Mouse (Mus musculus) CH12.LX (cell line): Measurements from ENCODE around the gene Apoa2.

Experiments
- E2F4 ChIP-seq: IDR thresholded peaks from 2 replicates; pipeline ENCODE4 v1.6.1; 2011; ENCODE audit warnings: low read depth, low read length, improper control_type of control experiment; ENCODE audit not compliant: insufficient replicate concordance
- EP300 ChIP-seq: IDR thresholded peaks from 2 replicates; pipeline ENCODE4 v1.6.1; 2011; ENCODE audit warnings: low read length, improper control_type of control experiment
- GABPA ChIP-seq: IDR thresholded peaks from 2 replicates; pipeline ENCODE4 v1.6.1; 2012; ENCODE audit warnings: low read depth, low read length, improper control_type of control experiment, inconsistent platforms; ENCODE audit not compliant: insufficient replicate concordance
- MAX ChIP-seq: IDR thresholded peaks from 2 replicates; pipeline ENCODE4 v1.6.1; 2011; ENCODE audit warnings: low read length, improper control_type of control experiment
- MXI1 ChIP-seq: IDR thresholded peaks from 2 replicates; pipeline ENCODE4 v1.6.1; 2011; ENCODE audit warnings: mild to moderate bottlenecking, low read depth, low read length, improper control_type of control experiment
- POLR2A ChIP-seq: IDR thresholded peaks from 2 replicates; pipeline ENCODE4 v1.6.1; 2011; ENCODE audit warnings: low read depth, mild to moderate bottlenecking, improper control_type of control experiment, low read length
- RAD21 ChIP-seq: IDR thresholded peaks from 2 replicates; pipeline ENCODE4 v1.6.1; 2011; ENCODE audit warnings: low read depth, mild to moderate bottlenecking, low read length, improper control_type of control experiment, moderate library complexity
- SMC3 ChIP-seq: IDR thresholded peaks from 2 replicates; pipeline ENCODE4 v1.6.1; 2011; ENCODE audit warnings: low read depth, low read length, improper control_type of control experiment
- USF1 ChIP-seq: IDR thresholded peaks from 2 replicates; pipeline ENCODE4 v1.6.1; 2014; ENCODE audit warnings: low read depth, mild to moderate bottlenecking, inconsistent platforms, low read length, improper control_type of control experiment
- ZMIZ1 ChIP-seq: IDR thresholded peaks from 2 replicates; pipeline ENCODE4 v1.6.1; 2012; ENCODE audit warnings: low read depth, mild to moderate bottlenecking, inconsistent platforms, low read length, improper control_type of control experiment

- TF ChIP-seq USF1: no peak
- no peak for TF ChIP-seq MXI1
- no peak for TF ChIP-seq ZMIZ1
- no peak for TF ChIP-seq EP300
- TF ChIP-seq GABPA: no peak
- TF ChIP-seq SMC3: peak; percentile 81
- no peak for TF ChIP-seq MAX
- no peak for TF ChIP-seq POLR2A
- TF ChIP-seq RAD21: peak; percentile 87
- no peak for TF ChIP-seq E2F4
Measured at GRCm38 (mm10) chr1:171256937-171257548, 32.2 kb downstream of the Apoa2 start.
